In genomic region chr13:108431776-108432175, GRCm38 (mm10) we compare ENCODE assay signal across 22 mouse cellular contexts.
"Had no signal": no experiment of that assay in that cellular context is flagged by ENCODE, and none has a peak within 500 bp of the region (broad histone marks: within the 10 kb centered on the region; RNA-seq: fewer than 3 reads in every experiment).

No protein-coding gene starts in this region.

- H3K4me2 ChIP-seq: limb, embryonic 12.5 days; limb, embryonic 15.5 days; liver, embryonic 11.5 days; lung, embryonic 14.5 days; neural tube, embryonic 12.5 days; neural tube, embryonic 15.5 days had no signal

- ATAC-seq: liver, postnatal 0 days; lung, postnatal 0 days had no signal

- H3K27ac ChIP-seq: limb, embryonic 12.5 days; limb, embryonic 15.5 days; liver, embryonic 14.5 days; macrophage; neural tube, embryonic 12.5 days; neural tube, embryonic 15.5 days; stomach, postnatal 0 days had no signal

- DNase-seq: kidney, adult 9 months; kidney, postnatal 14 days; kidney, postnatal 4 days; left cerebral cortex, postnatal 4 days; liver, postnatal 0 days; lung, embryonic 14.5 days; midbrain, embryonic 14.5 days; right cerebral cortex, adult 18-20 months; right cerebral cortex, postnatal 14 days; right cerebral cortex, postnatal 4 days; thymus, adult 2 months; thymus, postnatal 14 days; thymus, postnatal 4 days had no signal

- H3K36me3 ChIP-seq: limb, embryonic 12.5 days; limb, embryonic 15.5 days; neural tube, embryonic 12.5 days; neural tube, embryonic 15.5 days had no signal

- H3K4me1 ChIP-seq: limb, embryonic 12.5 days; limb, embryonic 15.5 days; neural tube, embryonic 12.5 days had no signal

- H3K27me3 ChIP-seq: limb, embryonic 12.5 days; limb, embryonic 15.5 days; neural tube, embryonic 12.5 days; neural tube, embryonic 15.5 days had no signal

- H3K9ac ChIP-seq: limb, embryonic 12.5 days; limb, embryonic 15.5 days; liver, embryonic 14.5 days; liver, postnatal 0 days; lung, embryonic 14.5 days; neural tube, embryonic 12.5 days; neural tube, embryonic 15.5 days had no signal

- H3K4me3 ChIP-seq: limb, embryonic 12.5 days; limb, embryonic 15.5 days; neural tube, embryonic 12.5 days; neural tube, embryonic 15.5 days had no signal

- H3K9me3 ChIP-seq: limb, embryonic 12.5 days; limb, embryonic 15.5 days; neural tube, embryonic 12.5 days; neural tube, embryonic 15.5 days had no signal
